Mouse (Mus musculus) liver, embryonic 13.5 days (tissue): ENCODE results near the gene Spen. TPM values are rescaled to one million over a fixed set of nuclear protein-coding genes. Genes with fewer than 3 reads are reported as not detected.
A peak's percentile ranks its signal among the peaks of the same experiment; 100 is the strongest.

ENCODE experiments used
- ATAC-seq: fragments of 200-750 bp; cut with Nextera tagmentation; 2 replicates; pipeline ENCODE4 v1.8.0; 2017; ENCODE audit warnings: low read depth, mild to moderate bottlenecking, moderate number of reproducible peaks, moderate library complexity
- DNase-seq: peaks from one replicate; pipeline ENCODE4 v3.0.0; 2022
- H3K27ac ChIP-seq: fragments of 300-500 bp; sonication (generic); 2 replicates; pipeline ENCODE4 v1.5.1; 2015; ENCODE audit warnings: moderate library complexity, mild to moderate bottlenecking, inconsistent platforms
- H3K27me3 ChIP-seq: fragments of 300-500 bp; sonication (generic); 2 replicates; pipeline ENCODE4 v1.6.1; 2015; ENCODE audit warnings: mild to moderate bottlenecking, inconsistent platforms
- H3K36me3 ChIP-seq: fragments of 300-500 bp; sonication (generic); 2 replicates; pipeline ENCODE4 v1.6.1; 2015; ENCODE audit warnings: mild to moderate bottlenecking, inconsistent platforms
- H3K4me1 ChIP-seq: fragments of 300-500 bp; sonication (generic); replicated peaks from 2 replicates; pipeline ENCODE4 v1.6.1; 2015; ENCODE audit warnings: inconsistent platforms
- H3K4me2 ChIP-seq: fragments of 300-500 bp; sonication (generic); 2 replicates; pipeline ENCODE4 v1.6.1; 2015; ENCODE audit warnings: inconsistent platforms, mild to moderate bottlenecking, moderate library complexity
- H3K4me3 ChIP-seq: fragments of 300-500 bp; sonication (generic); replicated peaks from 2 replicates; pipeline ENCODE4 v1.5.1; 2015; ENCODE audit warnings: mild to moderate bottlenecking, inconsistent platforms
- H3K9ac ChIP-seq: fragments of 300-500 bp; sonication (generic); 2 replicates; pipeline ENCODE4 v1.6.1; 2015; ENCODE audit warnings: mild to moderate bottlenecking, inconsistent platforms
- H3K9me3 ChIP-seq: fragments of 300-500 bp; sonication (generic); replicated peaks from 2 replicates; pipeline ENCODE4 v1.6.1; 2016; ENCODE audit warnings: inconsistent platforms
- WGBS: fragments of 180-500 bp; shearing (Covaris S2); methylation state at CpG from one replicate; pipeline ENCODE4 v1.1.7; 2015; ENCODE audit not compliant: insufficient replicate concordance; 5-methylcytosine and 5-hydroxymethylcytosine counted together
- polyA plus RNA-seq: library from polyadenylated mRNA; unstranded; fragments of >200 nt; fragmentation: Nextera tagmentation; extraction: Ambion mirVana; gene quantifications from 2 replicates; pipeline ENCODE4 v1.2.1, GENCODE M21; 2015

The Spen gene
- polyA plus RNA-seq, 1 experiment from 2014 or later, result 4.2 TPM

DNA sequence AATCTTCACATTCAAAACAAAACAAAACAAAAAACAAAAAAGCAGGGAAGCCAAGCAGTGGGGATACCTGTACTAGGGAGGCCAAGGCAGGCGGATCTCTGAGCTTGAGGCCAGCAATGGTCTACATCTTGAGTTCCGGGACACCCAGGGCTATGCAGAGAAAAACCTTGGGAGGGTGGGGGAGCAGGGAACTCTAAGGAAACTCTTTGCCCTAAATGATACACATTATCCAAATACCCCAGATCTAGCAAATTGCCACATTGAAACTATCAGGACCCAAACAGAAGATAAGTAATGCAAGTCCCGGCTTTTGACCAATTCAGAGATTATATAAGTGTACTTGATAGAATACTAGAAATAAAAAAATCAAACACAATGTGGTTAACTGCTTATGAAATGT lies 5.2 kb upstream of the Spen start:
- H3K4me2 ChIP-seq, result no peak overlapping the region
- H3K4me1 ChIP-seq, result peaks cover 58% of the 10 kb centered on the region
- no peak overlapping the region for H3K4me3 ChIP-seq
- 53% methylated on average over 3 of the region's 3 CpGs for WGBS
- H3K9ac ChIP-seq, result no peak overlapping the region
- DNase-seq (no peak), ATAC-seq (no peak)
- no peaks in the 10 kb centered on the region for H3K9me3 ChIP-seq
- H3K27ac ChIP-seq, result no peak overlapping the region
- no peaks in the 10 kb centered on the region for H3K36me3 ChIP-seq
- H3K27me3 ChIP-seq, result no peaks in the 10 kb centered on the region

GRCm38 (mm10) chr4:141541851-141542250 lies 3.5 kb upstream of the Spen start:
- Histone ChIP-seq H3K27ac (no peak overlapping the region), H3K9ac (no peak overlapping the region), H3K4me2 (no peak overlapping the region), H3K4me1 (peaks cover 45% of the 10 kb centered on the region), H3K9me3 (no peaks in the 10 kb centered on the region), H3K4me3 (no peak overlapping the region), H3K36me3 (no peaks in the 10 kb centered on the region), H3K27me3 (no peaks in the 10 kb centered on the region)
- no peak for DNase-seq
- ATAC-seq, result no peak
- WGBS, result 66% methylated on average over 7 of the region's 7 CpGs

GRCm38 (mm10) chr4:141540844-141541243 lies 2.4 kb upstream of the Spen start:
- no peak overlapping the region for H3K27ac ChIP-seq
- 51% methylated on average over 3 of the region's 3 CpGs for WGBS
- H3K27me3 ChIP-seq, result no peaks in the 10 kb centered on the region
- DNase-seq (no peak), ATAC-seq (no peak)
- H3K4me1 ChIP-seq, result peaks cover 54% of the 10 kb centered on the region
- no peak overlapping the region for H3K9ac ChIP-seq
- H3K4me2 ChIP-seq, result no peak overlapping the region
- H3K36me3 ChIP-seq, result no peaks in the 10 kb centered on the region
- H3K4me3 ChIP-seq, result no peak overlapping the region
- no peaks in the 10 kb centered on the region for H3K9me3 ChIP-seq

DNA sequence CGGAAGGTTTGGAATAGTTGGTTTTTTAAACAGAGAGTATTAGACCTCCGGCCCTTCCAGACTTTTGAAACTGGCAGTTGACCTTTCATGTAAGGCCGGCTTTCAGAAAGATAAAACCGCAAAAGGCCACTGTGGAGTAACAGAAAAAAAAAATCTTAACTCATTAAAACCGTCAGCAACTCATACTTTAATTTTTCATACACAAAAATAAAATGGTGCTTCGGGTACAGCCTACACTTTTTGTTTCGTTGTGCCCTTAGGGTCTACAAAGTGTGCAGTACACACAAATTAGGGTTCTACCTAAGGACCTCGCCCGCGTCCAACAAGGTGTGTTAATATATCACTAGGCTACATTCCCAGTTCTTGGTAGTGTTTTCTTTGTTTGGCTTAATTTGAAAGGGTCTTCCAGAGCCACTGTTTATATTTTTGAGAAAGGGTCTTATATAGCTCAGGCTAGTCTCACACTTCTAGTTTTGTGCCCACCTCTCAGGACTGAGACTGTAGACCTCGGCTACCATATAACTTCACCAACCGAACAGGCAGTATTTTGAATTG lies 893 bp upstream of the Spen start:
- no peaks in the 10 kb centered on the region for H3K9me3 ChIP-seq
- H3K36me3 ChIP-seq, result no peaks in the 10 kb centered on the region
- ATAC-seq (no peak), DNase-seq (no peak)
- H3K9ac ChIP-seq, result peak overlapping the region; percentile 81
- 36% methylated on average over 12 of the region's 12 CpGs for WGBS
- peaks cover 59% of the 10 kb centered on the region for H3K4me1 ChIP-seq
- H3K4me3 ChIP-seq, result peak overlapping the region; percentile 94
- peak overlapping the region; percentile 98 for H3K4me2 ChIP-seq
- peak overlapping the region; percentile 96 for H3K27ac ChIP-seq
- no peaks in the 10 kb centered on the region for H3K27me3 ChIP-seq

GRCm38 (mm10) chr4:141537706-141538407 lies 540 bp downstream of the Spen start:
- peak overlapping the region; percentile 96 for H3K27ac ChIP-seq
- peak; percentile 15 for ATAC-seq

GRCm38 (mm10) chr4:141537226-141537610 lies 1.2 kb downstream of the Spen start:
- H3K9me3 ChIP-seq, result no peaks in the 10 kb centered on the region
- peaks cover 70% of the 10 kb centered on the region for H3K4me1 ChIP-seq
- no peaks in the 10 kb centered on the region for H3K36me3 ChIP-seq
- H3K4me3 ChIP-seq, result peak overlapping the region; percentile 94
- H3K9ac ChIP-seq, result peak overlapping the region; percentile 95
- ATAC-seq (no peak), DNase-seq (no peak)
- H3K4me2 ChIP-seq, result peak overlapping the region; percentile 98
- H3K27ac ChIP-seq, result peak overlapping the region; percentile 96
- H3K27me3 ChIP-seq, result no peaks in the 10 kb centered on the region
- under 1% methylated on average over 14 of the region's 14 CpGs for WGBS

More at GRCm38 (mm10) chr4:141537706-141538407, 540 bp downstream of the Spen start:
- no peaks in the 10 kb centered on the region for H3K27me3 ChIP-seq
- DNase-seq, result peak; percentile 34
- H3K36me3 ChIP-seq, result no peaks in the 10 kb centered on the region
- H3K9ac ChIP-seq, result peak overlapping the region; percentile 95
- no peaks in the 10 kb centered on the region for H3K9me3 ChIP-seq
- H3K4me3 ChIP-seq, result peak overlapping the region; percentile 94
- peak overlapping the region; percentile 98 for H3K4me2 ChIP-seq
- peaks cover 63% of the 10 kb centered on the region for H3K4me1 ChIP-seq
- WGBS, result under 1% methylated on average over 93 of the region's 101 CpGs

DNA sequence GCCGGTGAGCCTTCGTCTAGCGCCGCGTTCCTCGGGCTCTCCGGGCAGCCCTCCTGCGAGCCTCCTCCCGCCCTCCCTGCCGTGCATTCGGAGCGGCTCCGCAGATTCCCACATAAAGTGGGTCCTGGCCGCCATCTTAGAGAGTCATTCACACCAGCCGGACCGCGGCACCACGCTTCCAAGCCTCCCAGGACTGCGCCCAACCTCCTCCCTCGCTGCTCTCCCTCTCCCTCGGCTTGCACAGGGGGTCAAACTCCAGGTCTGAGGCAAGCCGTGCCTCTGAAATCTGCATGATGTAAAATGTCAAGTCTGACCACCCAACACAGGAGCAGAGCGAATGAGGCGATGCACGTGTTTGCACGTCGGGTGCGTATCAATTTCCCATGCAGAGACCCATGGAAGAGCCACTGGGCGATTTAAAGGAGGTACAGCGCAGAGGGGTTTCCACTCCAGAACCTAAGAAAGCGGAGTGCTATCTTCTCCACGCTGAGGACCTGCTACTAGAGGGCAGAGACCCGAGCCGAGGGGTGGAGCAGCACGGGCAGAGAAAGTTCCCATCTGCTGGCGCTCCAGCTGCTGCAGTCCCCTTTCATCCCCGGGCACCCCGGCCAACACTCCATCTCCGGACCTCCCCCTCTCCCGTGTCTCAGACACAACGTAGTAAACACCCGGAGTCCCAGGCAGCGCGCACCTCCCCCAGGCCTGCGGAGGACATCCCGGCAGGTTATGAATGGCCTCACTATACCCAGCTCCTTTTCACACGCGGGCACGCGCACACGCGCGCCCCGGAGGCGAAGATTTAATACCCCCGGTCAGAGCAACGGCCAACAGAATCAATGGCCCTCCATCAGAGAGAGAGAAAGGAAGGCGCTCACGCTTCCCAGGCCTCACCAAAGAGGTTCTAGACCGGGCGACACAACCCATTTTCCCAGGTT lies 1.8 kb downstream of the Spen start:
- under 1% methylated on average over 61 of the region's 61 CpGs for WGBS
- Histone ChIP-seq H3K4me2 (peak overlapping the region; percentile 98), H3K36me3 (no peaks in the 10 kb centered on the region), H3K27ac (peak overlapping the region; percentile 96), H3K4me1 (peaks cover 72% of the 10 kb centered on the region), H3K27me3 (no peaks in the 10 kb centered on the region), H3K9ac (peak overlapping the region; percentile 95), H3K9me3 (no peaks in the 10 kb centered on the region), H3K4me3 (peak overlapping the region; percentile 94)
- DNase-seq (peak; percentile 66), ATAC-seq (peak; percentile 8)

GRCm38 (mm10) chr4:141534947-141535680 lies 3.3 kb downstream of the Spen start:
- Histone ChIP-seq H3K9ac (peak overlapping the region; percentile 95), H3K9me3 (no peaks in the 10 kb centered on the region), H3K27ac (peak overlapping the region; percentile 96), H3K27me3 (no peaks in the 10 kb centered on the region), H3K4me2 (peak overlapping the region; percentile 98), H3K4me3 (peak overlapping the region; percentile 94), H3K4me1 (peaks cover 70% of the 10 kb centered on the region), H3K36me3 (peaks cover 6% of the 10 kb centered on the region)
- ATAC-seq (peak; percentile 58), DNase-seq (peak; percentile 58)
- 29% methylated on average over 11 of the region's 11 CpGs for WGBS

GRCm38 (mm10) chr4:141530979-141531378 lies 7.4 kb downstream of the Spen start:
- H3K36me3 ChIP-seq, result peaks cover 9% of the 10 kb centered on the region
- no peak overlapping the region for H3K4me3 ChIP-seq
- H3K27me3 ChIP-seq, result no peaks in the 10 kb centered on the region
- H3K27ac ChIP-seq, result no peak overlapping the region; the same call in 1 of the 2 replicates
- peaks cover 88% of the 10 kb centered on the region for H3K4me1 ChIP-seq
- no peak for DNase-seq
- WGBS, result 77% methylated on average over 15 of the region's 15 CpGs
- H3K4me2 ChIP-seq, result no peak overlapping the region
- no peaks in the 10 kb centered on the region for H3K9me3 ChIP-seq
- ATAC-seq, result no peak
- no peak overlapping the region for H3K9ac ChIP-seq

DNA sequence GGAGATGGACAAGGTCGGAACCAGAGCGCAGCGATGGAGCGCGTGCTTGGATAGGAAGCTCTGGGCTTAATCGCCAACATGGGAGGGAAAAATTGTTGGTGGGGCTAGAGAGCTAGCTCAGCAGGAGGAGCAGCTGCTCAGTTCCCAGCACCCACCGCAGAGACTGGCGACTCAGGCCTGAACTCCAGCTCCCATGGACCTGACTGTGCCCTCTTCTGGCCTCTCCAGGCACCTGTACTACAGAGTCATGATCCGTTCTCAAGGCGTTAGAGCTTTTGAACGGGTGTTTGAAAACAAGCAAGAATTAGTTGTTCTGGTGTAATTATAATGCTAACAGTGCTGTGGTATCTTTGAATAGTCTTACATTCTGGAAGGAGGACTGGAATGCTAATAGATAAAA lies 9.5 kb downstream of the Spen start:
- ATAC-seq (no peak), DNase-seq (no peak)
- whole genome bisulfite sequencing, result 87% methylated on average over 11 of the region's 11 CpGs
- Histone ChIP-seq H3K36me3 (peaks cover 9% of the 10 kb centered on the region), H3K27me3 (no peaks in the 10 kb centered on the region), H3K9ac (no peak overlapping the region), H3K4me2 (no peak overlapping the region), H3K27ac (no peak overlapping the region), H3K4me1 (peaks cover 89% of the 10 kb centered on the region), H3K4me3 (no peak overlapping the region), H3K9me3 (no peaks in the 10 kb centered on the region)
